Mouse (Mus musculus): ENCODE data around the gene Oca2.

DNA sequence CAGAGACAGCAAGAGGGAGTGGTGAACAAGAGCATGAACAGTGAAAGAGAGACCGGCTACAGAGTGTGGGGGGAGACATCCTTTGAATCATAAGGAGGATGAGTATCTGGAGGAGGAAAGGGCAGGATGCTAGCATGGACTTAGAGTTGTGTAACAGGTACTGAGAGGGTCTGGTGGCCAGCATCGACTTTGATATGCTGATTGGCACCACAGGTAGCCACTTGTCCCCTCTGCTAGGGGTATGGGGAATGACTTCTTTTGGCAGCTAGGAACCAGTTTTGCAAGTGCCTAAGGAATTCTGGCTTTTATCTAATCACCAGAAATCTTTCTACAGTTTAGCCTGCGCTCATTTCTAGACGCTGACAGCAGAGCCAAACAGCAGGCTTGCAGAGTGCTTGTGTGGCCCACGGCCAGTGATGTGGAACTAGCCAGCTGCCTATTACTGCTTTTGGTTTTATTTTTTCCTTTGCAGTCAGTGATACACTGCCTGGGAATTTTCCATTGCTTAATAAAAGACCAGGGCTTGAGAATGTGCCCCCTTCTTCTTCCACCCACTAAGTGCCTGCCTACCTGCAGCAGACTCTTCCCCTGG lies 179.8 kb downstream of the Oca2 start:
- no peak for TF ChIP-seq CHD2 (IDR thresholded peaks at IDR 0.05; ENCODE audit: low read depth, low read length)
- TF ChIP-seq HCFC1 (IDR thresholded peaks at IDR 0.05; ENCODE audit: borderline replicate concordance, insufficient read depth, low read length): no peak
- TF ChIP-seq ZC3H11A (IDR thresholded peaks at IDR 0.05; ENCODE audit: borderline replicate concordance, low read depth, low read length): no peak

Data from ES-E14 (cell line).